Mouse (Mus musculus) heart, postnatal 0 days (tissue): ENCODE results near the gene Etfdh.

ENCODE experiments used
- CTCF ChIP-seq: IDR thresholded peaks from 2 replicates; pipeline ENCODE4 v1.5.1; 2016; ENCODE audit warnings: antibody characterized with exemption, control low read depth, low read depth
- EP300 ChIP-seq: IDR thresholded peaks from 2 replicates; pipeline ENCODE4 v1.6.1; 2016; ENCODE audit warnings: antibody characterized with exemption, low read depth

DNA sequence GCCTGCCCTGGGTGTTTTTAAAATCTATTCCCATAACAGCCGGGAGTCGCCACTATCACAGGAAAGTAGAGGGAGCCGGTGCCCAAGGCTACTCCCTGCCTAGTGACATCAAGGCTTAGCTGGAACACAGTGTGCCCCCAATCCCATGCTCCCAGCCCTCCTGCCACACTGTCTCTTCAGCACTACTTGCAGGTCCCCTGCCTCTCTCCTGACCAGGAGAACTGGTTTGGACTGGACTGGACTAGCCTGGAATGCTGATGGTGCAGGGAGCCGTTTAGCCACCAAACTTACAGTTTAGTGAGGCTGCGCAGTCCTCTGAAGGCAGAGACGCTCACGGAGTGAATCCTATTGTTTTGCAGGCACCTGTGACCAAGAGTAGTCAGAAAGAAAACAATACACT is 41.3 kb upstream of the Etfdh start:
- TF ChIP-seq CTCF = no peak
- TF ChIP-seq EP300 = no peak
